Mouse (Mus musculus): ENCODE data around the gene Mipep.

Gene Mipep

DNA sequence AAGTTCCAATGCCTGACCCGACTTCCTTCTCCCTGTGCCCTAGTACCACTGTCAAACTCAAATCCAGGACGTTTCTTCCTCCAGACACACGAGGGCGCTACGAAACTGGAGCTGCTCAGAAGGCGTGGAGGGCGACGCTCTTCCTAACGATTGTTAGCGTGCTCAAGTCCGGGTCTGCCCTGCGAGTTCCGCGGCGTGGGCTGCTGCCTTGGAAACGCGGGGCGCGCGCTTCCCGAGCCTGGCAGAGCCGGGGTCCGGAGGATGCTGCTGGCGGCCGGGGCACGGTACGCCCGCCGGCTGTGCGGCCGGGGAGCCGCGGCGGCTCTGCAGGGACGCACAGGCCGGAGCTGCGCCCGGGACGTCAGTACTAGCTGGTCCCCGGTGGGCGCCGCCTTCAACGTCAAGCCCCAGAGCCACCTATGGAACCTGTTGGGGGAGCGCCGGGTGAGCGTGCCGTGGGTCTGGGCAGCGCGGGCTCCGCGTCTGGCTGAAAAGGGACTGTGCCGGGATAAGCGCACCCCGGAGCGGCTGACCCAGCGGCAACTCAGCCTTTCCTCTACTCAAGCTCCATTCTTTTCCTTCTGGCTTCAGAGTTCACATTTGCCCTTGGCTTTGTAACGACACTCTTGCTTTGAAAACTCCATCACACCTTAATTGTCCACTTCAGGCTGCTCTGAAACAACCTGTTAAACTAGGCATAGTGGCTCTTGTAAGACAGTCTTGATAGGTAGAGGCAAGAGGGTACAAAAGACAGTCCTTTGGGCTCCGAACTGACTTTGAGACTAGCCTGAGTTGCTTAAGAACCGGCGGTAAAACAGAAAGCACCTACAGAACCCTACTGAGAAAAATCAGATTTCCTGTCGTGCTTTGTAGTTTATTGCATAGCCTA, at the start of gene Mipep:
TSS of gene Mipep (plus strand) at position 147 of the 889 bp plus-strand sequence.
- CTCF ChIA-PET = interaction anchor here (0.6 kb wide), 1 partner anchor 40 kb away, joined by 3 read pairs; no protein-coding TSS in a partner anchor

DNA sequence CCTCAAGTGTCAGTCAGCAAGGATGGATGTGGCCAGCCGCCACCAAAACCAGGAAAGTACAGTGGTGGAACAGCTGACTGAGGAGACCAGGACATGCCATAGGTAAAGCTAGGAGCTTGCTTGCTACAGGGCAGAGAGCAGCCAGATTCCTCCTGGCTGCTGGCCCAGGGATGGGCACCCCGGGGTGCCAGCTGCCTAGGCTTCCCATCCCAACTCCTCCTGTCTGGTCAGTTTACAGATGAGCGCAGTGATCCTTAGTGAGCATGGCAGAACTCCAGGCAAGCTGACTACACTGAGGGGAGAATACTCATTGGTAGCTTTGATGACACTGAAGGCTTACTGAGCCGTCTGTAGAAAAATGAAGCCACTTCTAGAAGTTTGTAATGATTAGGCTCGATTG, 49.2 kb upstream of the Mipep start:
- CTCF ChIA-PET = interaction anchor here (0.6 to 0.7 kb wide), 2 partner anchors 213 to 1016 kb away, joined by 4 to 7 read pairs; no protein-coding TSS in a partner anchor

DNA sequence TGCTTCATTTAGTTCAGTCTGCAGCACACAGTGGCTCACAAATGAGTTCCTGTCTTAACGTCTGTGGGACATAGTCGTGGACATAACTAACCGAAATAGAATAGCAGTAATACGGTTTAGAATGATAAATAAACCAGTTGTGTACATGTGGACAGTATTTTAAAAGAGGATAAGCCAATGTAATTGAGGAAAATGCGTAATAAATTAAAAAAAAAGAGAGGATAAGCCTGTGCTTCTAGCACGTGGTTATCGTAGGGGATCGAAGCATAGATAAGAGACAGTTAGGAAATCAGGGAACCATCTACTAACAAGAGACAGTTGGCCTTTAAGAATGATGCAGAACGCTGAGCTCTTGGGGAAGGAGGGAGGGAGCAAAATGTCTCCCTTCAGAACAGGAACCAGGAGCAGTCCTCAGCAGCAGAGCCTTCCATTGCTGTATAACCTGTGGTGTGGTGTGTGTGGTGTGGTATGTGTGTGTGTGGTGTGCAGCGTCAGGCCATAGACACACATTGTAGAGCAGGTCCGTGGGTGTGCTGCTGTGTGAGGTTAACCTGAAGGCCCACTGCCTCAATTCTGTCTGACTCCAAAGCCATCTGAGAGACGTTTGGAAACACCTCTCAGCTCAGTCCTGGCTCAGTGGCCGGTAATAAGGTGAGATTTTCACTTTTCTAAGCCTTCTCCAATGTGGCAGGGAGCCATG, 48.4 kb upstream of the Mipep start:
- CTCF ChIA-PET = interaction anchor here (0.9 kb wide), 1 partner anchor 35 kb away, joined by 3 read pairs; no protein-coding TSS in a partner anchor

DNA sequence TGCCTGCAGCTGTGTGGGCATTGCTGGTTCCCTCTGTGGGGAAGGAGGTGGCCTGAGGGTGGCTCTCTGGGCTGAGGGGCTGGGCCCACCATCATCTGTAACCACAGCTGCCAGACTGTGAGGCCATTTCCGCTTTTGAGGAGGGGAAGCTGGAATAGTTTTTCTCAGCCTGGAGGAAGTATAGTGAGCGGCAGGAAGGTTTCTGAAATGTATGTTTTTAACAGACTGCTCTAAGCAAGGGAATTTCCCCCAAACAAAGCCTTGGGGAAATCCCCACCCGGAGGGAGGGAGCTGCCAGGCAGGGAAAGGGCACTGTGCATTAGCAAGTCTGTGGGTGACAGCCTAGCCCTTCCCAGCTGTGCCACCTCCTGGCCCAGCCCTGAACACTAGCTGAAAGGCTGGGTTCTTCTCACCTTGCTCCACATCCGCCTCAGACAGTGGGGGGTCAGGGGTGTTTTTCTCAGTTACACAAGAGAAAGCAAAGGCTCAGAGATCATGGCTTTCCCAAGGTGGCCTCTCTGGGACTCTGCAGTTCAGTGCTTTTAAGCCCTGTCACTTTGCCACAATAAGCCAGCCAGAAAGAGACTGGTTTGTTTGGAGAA, 47.7 kb upstream of the Mipep start:
- CTCF ChIA-PET = interaction anchor here (0.9 kb wide), 1 partner anchor 34 kb away, joined by 3 read pairs; no protein-coding TSS in a partner anchor

DNA sequence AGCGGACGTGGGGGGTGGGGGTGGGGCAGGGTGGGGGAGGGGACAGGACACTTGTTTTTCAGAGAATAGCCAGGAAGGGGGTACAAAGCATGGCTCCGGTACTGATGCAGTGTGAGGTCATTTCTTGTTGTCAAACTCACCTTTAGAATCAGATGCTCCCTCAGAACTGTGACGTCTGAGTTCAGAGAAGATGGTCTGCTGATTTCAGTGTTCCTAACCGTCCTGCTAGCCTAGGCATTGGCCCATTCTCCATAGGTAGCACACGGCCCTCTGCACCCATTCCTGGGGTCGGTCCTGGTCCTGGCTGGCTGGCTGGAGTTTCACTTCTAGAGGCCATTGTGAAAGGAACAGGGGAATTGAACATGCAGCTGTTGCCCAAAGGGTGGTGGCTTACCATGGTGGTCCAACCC, 47.2 kb upstream of the Mipep start:
- CTCF ChIA-PET = no interaction called here

DNA sequence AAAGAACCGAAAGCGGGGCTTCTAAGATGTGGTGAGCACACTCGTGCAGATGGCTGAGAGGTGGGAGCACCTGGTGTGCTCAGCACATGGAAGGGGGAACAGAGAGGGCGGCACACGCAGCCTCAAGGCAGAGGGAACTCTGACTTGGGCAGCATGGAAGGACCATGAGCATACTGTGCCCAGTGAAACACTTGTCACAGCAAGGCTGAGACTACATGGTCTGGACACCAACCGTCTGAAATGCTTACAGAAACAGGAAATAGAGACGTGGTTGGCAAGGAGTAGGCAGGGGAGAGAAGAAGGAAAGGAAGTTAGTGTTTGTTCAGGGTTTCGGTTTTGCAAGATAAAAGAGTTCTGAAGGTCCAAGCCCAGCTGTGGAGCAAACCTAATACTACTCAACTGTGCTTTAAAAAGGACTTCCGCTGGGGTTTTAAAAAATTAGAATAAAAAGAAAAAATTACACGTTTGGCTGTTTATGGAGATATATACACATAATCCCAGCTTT, 45.9 kb upstream of the Mipep start:
- CTCF ChIA-PET = interaction anchor here (1.2 kb wide), 1 partner anchor 29 kb away, joined by 3 read pairs; no protein-coding TSS in a partner anchor

DNA sequence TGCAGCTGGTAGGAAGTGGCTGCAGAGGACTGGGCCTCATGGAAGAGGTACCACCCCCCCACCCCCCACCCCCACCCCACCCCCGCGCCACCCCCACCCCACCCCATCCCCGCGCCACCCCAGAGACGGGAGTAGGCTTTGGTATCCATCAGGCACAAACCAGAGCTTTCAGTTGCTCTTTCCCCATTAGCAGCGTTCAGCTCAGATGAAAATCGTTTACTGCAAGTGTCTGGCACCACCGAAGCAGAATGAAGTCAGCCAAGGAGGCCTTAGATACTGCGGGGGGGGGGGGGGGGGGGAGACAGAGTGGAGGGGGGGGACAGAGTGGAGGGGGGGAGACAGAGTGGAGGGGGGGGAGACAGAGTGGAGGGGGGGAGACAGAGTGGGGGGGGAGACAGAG, 45.2 kb upstream of the Mipep start:
- CTCF ChIA-PET = interaction anchor here (1.2 kb wide), 1 partner anchor 30 kb away, joined by 3 read pairs; no protein-coding TSS in a partner anchor

DNA sequence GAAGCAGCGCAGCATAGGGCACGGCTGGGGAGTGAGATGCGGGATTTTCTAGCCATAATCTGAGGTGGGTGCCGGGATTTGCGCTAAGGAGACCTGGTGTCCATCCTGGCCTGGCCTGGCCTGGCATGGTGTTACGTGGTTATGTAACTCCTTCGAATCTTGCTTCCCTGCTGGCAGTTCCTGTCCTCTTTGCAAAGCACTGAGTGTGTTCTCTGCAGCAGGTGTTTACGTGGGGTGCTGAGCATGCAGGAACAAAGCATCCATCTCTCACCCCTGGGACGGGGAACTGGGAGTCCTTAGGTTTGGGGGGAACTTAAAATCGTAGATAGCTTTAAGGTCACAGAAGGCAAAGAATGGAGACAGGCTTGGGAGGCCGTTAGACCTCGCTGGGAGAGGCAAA, 44.8 kb upstream of the Mipep start:
- CTCF ChIA-PET = no interaction called here

DNA sequence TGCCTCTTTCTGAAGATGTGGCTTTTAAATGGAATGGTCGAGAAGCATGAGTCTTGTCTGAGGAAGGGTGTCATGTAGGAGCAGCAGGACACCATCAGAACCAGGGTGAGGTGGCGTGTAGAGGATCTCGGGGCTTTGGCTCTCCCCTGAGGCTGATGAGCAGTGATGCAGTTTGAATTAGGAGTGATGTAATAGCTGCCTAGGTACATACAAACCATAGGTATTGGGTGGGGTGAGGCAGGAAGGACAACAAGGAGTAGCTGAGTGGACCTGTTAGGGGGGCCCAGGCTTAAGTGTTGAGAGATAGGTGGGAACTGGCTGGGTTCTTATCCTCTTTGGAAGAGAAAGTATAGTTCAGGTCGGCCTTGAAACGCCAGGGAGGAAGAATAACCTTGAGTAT, 43.9 kb upstream of the Mipep start:
- CTCF ChIA-PET = interaction anchor here (0.5 kb wide), 1 partner anchor 39 kb away, joined by 3 read pairs; no protein-coding TSS in a partner anchor

DNA sequence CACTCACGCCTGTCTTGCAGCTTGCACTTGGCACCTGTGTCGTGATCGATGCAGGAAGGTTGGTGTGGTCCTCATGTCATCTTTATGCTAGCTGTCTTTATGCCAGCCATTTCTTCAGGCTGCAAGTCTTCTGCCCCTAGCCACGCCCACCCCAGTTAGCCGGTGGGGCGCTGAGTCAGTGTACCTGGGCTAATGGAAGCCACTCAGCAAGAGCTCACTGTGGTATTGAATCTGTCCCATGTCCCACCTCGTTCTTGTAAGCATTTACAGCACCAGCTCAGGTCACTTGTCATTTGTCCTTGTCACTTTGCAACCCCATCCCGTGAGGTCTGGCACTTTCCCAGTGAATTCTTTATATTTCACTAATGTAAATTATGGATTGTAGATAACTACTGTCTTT, 43.3 kb upstream of the Mipep start:
- CTCF ChIA-PET = interaction anchor here (0.5 kb wide), 1 partner anchor 39 kb away, joined by 3 read pairs; no protein-coding TSS in a partner anchor

DNA sequence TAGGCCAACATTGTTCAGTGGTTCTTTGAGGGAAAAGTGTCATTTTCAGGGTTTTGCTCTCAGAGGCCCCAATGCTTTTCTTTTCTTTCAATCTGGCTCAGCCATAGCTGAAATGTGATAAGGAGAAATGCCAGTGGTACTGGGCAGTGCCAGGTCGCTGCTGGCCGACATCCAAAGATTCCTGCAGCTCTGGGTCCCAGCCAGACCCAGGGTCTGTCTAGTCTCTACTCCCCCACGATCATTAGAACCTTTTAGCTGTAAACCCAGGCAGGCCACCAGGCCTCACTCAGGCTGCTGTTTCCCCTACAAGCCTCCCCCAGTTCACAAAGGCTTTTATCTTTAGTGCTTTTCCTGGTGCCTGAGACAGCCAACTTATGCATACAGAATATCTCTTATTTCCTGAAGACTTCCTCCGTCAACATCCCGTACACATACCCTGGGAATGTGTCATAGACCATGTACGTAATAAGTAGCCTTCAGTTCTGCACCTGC, 42.8 kb upstream of the Mipep start:
- CTCF ChIA-PET = no interaction called here

DNA sequence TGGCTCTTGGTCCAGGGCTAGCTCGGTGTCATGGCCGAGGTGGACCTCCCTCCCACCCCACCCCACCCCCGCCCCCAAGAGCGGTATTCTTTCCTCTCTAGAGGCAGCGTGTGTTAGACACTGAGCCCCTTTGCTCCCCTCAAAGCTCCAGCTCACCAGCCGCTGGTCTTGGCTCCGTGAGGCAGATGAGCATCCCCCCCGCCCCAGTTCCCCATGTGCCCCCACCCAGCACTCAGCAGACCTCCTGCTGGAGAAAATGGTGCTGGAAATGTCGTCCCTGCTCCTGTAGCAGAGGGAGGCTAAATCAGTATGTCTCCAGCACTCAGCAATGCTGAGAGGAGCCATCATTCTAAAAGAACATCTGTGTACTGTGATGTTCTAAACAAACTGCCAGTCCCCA, 40.7 kb upstream of the Mipep start:
- CTCF ChIA-PET = no interaction called here

DNA sequence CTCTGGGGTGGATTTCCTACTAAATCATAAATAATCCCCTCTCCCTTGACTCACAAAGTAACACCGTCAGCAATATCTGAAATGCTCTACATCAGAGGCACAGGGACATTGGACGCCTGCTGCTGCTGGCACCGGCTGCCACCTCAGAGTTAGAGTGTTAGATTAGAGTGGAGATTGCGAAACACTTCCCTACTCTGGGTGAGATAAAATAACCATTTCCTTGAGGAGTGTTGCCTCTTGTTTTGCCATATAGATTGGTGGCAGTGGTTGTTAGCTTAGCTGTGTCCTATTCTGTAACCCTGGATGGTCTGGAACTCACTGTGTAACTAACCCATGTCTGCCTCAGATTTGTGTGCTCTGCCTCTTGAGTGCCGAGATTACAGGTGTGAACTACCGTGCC, 39.2 kb upstream of the Mipep start:
- CTCF ChIA-PET = no interaction called here

DNA sequence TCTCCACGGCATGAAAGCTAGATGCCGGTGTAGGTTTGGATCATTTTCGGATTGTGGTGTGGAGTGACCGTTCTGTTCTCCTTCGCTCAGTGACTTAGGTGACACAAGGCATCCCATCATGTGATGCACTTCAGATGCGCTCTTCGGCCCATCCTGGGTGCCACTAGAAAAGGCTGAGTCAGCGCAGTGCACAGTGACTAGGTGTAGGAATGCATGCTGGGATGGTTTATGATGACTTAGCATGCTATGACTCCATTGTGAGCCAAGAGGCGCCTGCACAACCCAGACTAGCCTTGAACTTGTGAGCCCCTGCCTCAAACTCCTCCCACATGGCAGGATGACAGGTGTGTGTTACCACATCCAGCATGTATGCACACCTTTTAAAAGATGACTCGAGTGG, 38.2 kb upstream of the Mipep start:
- CTCF ChIA-PET = no interaction called here

DNA sequence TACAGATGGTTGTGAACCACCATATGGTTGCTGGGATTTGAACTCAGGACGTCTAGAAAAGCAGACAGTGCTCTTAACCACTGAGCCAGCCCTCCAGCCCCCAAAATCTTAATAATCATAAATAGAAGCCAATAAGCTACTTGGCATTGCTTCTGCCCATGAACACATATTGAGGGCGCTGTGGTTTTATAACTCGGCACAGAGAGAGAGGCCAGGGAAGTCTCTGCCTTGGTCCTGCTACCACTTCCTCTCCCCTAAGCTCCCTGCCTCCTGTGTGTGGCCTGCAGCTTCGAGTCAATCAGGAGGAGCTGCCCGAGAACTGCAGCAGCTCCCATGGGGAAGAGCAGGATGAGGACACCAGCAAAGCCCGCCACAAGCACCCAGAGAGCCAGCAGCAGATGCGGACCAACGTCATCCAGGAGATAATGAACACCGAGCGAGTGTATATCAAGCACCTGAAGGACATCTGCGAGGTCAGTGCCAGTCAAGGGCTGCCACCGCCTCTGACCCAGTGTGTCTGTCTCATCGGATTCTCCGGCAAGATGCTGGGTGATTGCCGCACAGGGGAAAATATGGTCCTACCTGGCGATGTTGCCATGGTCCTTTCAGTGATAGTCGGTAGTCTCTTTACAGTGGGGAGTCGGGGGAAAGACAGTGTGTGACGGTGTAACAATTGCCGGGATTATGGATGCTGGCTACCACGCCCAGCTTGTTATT, 37.1 kb upstream of the Mipep start:
- CTCF ChIA-PET = interaction anchor here (0.5 kb wide), 1 partner anchor 52 kb away, joined by 3 read pairs; no protein-coding TSS in a partner anchor

DNA sequence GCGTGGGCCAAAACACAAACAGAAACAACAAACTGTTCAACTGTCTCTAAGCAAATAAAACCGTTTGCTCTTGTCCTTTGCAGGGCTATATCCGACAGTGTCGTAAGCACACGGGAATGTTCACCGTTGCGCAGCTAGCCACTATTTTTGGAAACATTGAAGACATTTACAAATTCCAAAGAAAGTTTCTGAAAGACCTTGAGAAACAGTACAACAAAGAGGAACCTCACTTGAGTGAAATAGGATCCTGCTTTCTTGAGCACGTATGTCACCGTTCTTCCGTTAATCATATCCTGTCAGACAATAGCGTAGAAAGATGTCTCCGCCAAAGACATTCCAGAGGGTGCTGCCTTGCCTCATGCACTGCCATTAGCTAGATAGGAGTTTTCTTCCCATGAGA, 34.5 kb upstream of the Mipep start:
- CTCF ChIA-PET = no interaction called here

DNA sequence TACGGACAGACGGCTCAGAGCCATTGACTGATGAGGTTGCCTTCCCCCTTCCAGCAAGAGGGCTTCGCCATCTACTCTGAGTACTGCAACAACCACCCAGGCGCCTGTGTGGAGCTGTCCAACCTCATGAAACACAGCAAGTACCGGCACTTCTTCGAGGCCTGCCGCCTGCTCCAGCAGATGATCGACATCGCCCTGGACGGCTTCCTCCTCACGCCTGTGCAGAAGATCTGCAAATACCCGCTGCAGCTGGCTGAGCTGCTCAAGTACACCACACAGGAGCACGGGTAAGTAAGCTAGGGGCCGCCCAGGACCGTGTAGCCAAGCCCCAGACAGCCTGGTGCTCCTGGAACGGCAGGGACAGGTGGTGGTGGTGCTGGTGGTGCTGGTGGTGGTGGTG, 32.8 kb upstream of the Mipep start:
- CTCF ChIA-PET = interaction anchor here (0.7 kb wide), 1 partner anchor 287 kb away, joined by 3 read pairs; no protein-coding TSS in a partner anchor

DNA sequence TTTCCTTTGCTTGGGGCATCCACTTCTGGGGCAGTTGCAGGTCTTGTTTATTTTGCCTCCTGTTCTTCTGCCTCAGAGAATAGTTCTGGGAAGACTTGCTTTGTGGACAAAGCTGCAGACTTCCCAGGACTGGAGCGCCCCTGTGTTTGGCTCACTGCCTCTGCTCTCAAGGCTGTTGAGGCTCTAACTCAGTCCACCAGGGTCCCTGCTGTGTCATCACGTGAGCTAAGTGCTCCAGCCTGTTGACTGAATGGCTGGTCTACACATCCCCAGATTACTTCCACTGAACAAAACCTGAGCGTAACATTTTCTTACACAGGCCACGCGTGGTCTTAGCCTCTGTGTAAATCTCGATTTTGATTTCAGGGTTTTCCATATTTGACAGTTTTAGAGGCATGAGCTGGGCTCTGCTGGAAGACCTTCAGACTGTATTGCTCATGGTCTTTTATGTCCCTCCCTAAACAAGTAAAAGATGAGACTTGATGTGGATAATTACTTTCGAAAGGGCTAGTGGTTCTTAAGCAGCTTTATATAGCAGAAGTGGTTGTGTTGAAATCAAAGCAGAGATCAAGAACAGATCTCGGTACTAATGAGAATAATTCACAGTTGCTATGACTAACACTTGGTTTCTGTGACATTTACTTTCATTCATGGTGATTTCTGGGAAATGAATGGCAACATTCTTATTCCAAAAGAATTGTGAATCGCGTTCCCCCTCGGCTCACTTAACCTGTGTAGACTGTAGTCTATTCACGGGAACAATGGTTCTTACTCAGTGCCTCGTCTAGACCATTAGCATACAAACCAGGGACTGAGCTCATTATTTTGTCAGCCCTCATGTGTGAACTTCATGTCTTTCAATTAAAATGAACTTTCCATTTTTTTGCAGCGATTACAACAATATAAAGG, 31.2 kb upstream of the Mipep start:
- CTCF ChIA-PET = interaction anchor here (0.7 kb wide), 1 partner anchor 21 kb away, joined by 4 read pairs; no protein-coding TSS in a partner anchor

DNA sequence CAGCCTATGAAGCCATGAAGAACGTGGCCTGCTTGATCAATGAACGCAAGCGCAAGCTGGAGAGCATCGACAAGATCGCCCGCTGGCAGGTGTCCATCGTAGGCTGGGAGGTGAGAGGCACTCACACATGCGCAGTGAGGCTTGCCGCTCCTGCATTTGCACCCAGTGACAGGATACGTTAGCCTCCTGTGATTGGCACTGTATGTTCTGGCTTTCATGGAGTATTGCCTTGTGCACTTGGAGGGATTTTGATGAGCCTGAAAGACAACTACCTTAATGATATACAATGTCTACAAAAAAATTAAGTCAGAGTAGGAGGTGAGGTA, 30.6 kb upstream of the Mipep start:
- CTCF ChIA-PET = no interaction called here

DNA sequence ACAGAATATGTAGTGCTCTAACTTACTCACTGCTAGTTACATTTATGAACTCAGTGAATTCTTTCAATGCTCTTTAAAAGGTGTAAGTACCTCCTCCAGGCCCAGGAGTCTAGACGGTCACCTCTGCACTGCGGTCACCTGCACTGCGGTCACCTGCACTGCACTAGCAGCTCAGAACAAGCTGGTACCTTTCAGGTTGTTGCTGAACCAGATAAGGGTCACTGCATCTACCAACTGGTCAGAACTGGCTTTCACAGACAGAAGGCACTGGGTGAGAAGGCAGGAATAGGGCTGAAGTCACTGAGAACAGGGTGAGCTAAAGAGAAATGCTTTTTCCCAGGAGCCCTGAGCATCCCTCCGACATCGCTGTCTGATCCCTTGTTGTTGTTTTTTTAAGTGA, 29.7 kb upstream of the Mipep start:
- CTCF ChIA-PET = no interaction called here
